Mouse (Mus musculus): ENCODE measurements around the gene Ano1.

Ano1 gene

DNA sequence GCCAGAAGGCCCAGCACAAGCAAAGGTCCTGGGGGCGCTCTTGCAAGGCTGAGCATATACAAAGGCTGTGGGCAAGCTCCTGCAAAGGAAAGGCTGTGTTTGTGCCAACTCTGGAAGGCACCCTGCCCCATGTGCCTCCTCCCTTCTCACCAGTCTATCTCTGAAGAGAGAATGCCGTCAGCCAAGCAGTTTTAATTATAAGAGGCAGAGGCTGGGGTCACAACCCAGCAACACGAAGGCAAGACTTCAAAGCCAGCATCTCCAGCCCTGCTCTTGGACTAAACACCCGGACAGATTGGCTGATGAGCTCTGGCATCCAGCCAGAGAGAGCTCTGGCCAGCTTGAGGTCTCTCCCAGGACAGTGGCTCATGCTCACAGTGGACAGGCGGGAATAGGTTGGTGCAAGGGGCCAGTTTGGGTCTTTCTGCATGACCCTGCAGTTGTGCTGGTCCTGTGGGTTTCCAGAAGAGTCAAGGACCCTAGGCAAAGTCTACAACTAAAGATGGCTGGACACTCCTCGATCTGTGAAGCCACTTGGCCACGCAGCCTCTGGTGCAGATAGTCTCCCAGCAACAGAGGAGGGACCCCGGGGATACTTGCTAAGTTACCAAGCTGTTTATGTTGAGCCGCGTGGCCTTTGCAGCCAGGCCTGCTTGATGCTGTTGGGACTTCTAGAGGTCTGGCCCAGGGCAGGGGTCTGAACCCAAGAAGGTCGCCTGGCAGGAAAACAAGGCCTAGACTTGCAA, 12.9 kb upstream of the Ano1 start:
- DNase-seq, result peak; percentile 73

DNA sequence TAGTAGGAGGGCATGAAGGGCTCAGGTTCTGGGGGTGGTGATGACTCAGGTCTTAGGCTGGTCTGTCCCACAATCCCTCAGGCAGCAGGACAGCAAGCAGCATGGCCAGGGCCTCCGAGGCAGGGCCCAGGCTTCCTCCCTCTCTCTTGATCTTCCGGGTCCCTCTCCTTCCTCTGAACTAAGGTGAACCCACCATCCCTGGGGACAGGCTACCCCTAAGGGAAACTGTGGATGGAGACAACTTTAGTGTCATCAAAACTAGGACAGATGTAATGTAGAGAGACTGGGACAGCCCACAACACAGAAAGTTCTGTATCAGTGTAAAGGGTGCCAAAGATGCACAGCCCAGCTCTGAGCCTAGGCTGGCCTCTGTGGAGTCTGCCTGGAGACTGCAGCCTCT, 12.2 kb upstream of the Ano1 start:
- DNase-seq, result no peak

DNA sequence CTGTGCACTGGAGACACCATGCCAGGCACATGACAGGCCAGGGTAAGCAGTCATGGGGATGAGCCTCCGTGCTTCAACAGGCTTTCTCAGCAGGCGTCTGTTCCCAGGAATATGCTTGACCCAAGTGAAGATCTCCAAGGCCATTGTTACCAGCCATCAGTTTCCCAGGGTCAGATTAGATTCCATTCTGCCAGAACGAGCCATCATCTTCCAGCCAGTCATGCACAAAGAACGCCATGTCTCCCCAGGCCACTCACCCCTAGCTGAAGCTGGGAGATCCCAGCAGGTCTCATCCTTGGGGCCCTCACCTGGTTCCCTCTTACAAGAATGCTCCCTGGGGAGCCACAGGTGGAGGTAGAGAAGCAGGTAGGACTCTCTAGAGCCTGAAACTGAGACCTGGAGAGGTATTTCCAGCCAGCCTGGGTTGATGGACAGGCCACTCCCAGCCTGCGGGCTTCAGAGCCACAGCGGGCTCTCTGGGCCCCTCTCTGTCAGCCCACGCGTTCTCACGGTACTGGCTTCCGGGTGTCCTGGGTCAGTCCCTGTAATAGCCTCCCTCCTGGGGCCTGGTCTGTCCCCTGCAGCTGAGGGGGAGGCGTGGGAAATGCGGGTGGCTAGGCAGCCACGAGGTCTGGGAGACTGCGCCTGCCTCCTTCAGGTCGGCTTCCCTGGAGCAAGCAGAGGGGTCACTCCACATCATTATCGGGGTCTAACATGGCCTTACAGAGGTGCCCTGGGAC, 10.9 kb upstream of the Ano1 start:
- peak; percentile 34 for DNase-seq

DNA sequence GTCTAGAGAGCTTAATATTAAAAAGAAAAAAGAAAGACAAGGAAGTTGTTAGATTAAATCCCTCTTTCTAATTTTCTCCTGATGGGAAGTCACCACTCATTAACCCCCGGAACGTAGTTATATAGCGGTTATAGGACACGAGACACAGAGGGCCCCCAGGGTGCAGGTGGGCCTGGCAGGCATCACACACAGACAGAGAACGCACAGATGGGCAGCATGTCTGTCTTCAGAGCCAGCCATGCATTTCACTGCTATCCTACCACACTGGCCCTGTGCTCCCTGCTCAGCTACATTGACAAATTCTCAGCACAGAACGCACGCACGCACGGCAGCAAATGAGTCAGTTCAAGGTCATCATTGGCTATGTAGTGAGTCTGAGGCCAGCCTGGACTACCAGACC, 8.5 kb upstream of the Ano1 start:
- DNase-seq, result no peak

DNA sequence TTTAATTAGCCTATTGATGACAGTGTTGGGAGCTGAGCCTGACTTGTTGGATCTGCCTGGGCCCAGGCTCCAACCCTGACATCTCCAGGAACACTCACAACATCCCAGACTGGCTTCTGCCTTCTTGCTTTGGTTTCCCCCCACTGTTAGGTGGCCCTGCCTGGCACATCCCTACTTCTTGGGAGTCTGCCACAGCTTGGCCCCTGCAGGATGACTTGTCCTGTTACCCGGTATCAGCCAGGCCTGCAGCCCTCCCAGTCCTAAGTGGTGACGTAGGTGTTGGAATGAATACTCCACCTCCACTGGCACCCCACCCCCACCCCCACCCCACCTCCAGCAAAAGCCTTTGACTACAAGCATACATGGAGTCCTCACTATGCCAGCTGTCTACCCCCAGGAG, 7.7 kb upstream of the Ano1 start:
- no peak for DNase-seq

DNA sequence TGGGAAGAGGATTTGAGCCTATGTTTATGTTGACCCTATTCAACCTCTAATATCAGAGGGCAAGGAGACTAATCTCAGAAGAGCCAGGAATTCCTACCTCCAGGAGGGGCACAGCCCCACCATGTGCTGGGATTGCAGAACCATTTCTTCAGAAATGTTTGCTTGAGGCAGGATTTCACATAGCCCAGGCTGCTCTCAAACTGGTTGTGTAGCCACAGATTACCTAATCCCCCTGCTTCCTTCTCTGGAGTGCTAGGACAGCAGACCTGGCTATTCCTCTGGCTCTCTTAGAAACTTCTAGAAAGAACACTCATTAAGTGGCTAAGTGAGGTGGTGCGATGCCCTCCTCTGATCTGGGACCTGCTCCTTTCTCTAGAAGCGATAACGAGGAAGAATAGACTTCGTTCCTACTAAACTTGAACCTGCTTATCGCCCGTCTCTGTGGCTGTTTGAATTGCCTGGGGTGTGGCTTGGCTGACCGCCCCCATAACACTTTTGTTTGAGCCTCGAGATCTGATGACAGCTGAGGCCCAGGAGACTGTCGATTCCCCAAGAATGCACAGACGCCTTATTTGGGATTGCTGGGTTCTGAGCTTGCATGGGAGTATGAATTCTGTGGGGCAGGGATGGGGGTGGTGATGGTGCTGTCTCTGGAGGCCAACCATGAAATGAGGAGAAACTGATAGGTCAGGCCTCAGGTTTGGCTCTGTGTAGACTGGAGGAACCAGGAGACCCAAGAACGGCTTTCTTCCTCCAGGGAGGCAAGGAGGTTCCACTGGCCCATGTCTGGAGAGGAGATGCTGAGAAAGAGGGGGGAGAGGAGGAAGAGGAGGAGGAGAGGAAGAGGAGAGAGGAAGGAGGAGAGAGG, 4.0 kb upstream of the Ano1 start:
- DNase-seq, result no peak

DNA sequence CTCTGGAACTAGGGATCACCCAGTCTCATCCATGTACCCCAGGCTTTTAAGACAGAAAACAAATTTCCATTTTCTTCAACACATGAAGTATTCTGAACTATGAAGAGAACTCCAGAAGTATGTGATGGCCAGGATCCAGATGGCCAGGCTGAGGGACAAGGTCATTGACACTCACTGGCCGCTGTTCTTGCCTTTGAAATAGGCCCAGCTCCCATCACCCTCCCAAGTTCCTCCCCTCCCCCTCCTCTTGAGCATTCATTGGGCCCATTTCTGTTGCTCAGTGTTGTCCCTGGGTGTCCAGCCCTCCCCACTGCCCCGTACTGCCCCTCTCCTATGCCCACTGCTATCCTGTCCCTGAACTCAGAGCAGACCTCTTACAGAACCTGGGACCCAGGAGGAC, 2.9 kb upstream of the Ano1 start:
- DNase-seq, result peak; percentile 76

DNA sequence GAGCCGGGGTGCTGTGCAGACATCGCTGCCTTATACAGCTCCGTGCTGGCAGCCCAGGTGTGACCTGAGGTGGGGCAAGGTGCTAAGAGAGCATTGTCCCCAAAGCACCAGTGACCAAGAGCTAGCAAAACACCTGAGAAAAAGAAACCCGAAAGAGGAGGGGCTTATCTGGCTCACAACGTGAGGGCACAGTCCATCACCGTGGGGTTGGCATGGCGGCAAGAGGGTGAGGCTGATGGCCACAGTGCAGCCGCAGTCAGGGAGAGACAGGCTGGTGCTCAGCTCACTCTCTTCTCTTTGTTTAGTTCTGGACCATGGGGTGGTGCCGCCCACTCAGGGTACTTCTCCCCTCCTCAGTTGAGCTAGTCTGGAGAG, 1.9 kb upstream of the Ano1 start:
- no peak for DNase-seq

DNA sequence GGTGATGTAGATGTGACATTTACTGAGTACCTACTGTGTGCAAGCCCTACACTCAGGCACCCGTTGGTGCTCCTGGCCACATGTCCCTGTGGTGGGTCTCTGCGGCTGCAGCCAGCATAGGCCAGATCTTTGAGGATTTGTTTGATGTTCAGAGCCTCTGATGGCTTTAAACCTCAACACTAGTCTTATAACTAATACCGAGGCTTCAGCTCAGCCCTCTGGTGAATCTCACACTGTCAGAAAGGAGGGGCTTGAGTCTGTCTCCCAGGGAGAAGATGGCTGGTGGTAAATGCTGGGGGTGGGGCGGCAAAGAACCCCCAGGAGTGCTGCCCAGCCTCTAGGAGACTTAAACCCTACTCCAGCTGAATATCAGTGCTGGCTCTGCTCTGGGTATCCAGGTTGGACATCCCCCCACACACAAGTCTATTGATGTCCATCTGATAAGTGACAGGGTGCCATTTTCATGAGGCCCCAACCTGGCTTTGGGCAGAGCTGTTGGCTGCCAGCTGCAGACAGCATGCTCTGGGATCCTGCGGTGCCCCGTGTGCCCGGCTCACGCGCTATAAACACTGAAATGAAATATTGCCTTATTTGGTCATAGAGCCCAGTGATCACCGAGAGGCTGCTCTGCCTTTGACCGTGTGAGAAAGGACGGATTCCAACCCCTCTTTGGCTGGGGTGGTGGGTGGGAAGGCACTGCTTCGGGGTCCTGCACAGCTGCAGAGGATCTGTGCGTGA, 1.3 kb upstream of the Ano1 start:
- no peak for DNase-seq

DNA sequence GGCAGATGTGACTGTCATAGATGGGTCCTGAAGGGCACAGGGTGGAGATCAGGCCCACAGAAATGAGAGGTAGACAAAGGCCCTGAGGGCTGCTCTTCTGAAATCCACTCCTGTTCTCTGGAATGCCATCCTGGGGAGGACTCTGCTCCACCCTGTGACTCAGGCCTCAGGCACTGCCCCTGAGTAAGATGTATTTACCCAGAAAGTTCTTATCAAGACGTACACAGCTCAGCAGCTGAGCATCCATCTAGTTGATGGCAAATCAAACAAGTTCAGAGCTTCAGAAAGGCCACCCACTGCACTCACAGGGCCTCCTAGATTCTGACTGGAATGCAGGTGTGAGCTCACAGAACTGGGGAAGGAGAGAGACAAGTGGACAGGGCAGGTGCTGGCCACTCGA, 4.0 kb downstream of the Ano1 start:
- DNase-seq, result no peak

DNA sequence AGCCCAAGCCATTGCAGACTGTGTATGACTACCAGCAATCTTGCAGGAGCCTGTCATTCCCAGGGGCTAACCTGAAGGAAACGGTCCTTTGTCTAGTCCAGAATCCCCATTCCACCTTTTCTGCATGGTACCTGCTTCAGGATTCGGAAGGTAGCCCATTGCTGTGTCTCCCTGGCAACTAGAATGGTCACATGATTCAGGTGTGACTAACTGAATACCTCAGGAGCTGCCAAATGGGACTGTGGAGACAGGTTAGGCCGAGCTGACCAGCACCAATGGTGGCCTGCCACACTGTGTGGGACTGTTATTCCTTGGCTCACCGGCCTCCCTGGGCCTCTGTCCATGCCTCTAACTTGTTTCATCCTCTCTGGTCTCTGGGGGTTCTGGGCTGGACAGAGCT, 5.3 kb downstream of the Ano1 start:
- DNase-seq, result no peak

DNA sequence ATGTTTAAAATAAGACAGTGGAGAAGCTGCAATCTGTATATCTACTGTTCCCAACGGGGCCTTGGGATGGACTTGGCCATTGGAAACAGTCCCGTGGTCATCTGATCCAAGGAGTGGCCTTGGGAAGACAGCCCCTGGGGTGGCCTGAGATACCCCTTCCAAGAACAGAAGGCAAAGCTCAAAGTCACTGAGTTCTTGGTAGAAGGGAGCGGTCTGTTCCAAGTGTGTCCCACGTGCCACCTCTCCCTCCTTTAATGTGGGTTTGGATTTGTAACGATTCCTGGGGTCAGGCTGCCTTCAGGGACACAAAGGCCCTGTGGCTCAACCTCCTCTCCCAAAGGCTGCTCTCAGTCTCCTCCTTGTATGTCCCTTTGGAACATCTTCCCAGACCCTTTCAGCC, 7.9 kb downstream of the Ano1 start:
- no peak for DNase-seq

DNA sequence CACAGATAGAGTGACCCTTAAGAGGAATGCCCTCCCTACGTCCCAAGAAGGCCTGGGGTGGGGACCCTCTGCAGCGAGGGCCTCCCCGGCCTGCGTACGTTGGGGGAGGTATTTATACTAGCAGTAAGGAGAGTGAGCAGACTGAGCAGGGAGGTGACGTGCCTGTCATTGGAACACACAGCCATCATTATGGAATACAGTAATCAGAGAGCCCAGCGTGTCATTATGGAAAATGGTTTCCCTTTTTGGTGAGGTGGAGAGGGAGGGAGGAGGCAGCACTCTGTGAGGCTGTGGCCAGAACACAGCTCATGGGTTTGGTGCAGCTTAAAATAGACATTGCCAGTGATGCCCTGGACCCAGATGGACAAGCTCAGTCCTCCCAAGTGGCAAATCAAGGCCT, 11.1 kb downstream of the Ano1 start:
- no peak for DNase-seq

DNA sequence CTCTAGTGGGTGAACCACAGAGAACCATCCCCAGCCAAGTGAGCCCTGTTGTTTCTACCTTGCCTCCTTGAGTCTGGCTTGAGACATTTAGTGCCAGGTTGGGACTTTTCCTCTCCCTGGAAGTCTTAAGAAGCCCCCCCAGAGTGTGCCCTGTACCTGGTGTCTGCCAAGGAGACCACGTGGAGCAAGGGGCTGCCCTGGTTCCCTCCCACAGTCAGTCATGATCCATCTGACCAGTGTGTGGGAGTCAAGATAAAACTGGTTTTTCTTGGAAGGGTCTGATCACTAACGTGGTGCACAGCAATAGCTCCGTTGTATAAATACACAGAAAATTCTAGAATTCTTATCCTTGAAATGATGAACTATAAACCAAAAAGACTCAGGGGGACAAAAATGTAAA, 12.0 kb downstream of the Ano1 start:
- no peak for DNase-seq

DNA sequence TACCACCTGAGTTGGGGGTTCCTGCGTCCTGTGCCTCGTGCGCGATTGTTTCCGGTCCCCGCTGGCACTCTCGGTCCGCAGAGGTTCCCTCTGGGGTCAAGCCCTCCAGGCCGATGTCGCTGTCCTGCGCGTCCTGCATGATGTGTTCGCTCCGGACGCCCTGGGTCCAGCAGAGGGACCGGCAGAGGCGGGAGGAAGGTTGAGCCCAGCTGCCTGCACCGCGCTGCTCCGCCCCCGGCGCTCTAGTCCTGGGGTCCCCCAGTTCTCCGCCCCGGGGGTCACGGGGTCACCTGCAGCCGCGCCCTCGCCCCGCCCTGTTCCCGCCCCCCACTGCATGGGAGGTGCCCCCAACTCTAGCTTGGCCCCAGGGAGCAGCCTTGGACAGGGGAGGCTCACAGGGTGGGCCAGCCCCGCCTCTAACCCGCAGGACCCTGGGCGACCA, 13.4 kb downstream of the Ano1 start:
- peak; percentile 57 for DNase-seq

DNA sequence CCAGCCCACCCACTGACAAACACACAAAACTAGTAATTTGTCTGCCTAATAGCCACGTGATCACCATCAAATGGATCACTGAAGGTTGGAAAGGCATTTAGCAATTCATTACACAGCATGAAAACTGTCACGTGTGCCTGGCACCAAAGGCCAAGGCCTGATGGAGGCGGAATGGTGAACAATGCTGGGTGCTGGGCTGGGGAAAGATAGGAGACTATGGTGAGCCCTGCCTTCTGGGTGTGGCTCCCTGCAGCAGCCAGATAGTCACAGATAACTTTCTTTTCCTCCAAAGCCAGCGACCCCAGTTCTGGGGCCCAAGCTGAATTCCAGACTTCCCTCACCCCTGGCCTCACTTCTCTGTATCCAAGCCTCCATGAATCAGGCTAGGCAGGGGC, 19.9 kb downstream of the Ano1 start:
- no peak for DNase-seq

DNA sequence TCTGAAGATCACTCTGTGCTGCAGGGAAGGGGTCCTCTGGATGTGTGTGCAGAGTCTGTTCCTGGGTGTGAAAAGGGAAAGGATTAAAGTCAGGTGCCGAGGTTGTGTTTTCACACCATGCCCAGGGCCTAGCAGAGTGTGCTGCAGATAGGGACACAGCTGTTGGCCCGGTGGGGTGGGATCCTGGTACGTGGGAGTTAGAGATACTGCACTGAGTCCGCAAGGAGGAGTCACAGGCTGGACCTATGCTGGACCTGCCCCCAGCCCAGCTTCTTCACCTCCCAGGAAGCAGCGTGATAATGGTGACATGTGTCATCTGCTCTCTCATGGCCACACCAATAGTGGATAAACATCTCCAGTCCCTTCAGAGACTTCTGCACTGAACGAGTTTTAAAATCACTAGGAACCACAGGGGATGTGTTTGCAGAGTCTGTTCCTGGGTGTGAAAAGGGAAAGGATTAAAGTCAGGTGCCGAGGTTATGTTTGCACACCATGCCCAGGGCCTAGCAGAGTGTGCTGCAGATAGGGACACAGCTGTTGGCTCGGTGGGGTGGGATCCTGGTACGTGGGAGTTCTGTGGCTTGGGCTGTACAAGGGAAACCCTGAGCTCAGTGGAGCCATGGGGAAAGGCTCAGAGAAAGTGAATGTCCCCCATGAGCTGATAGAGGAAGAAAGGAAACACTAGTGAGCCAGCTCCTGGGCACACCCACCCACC, 20.4 kb downstream of the Ano1 start:
- DNase-seq, result no peak

DNA sequence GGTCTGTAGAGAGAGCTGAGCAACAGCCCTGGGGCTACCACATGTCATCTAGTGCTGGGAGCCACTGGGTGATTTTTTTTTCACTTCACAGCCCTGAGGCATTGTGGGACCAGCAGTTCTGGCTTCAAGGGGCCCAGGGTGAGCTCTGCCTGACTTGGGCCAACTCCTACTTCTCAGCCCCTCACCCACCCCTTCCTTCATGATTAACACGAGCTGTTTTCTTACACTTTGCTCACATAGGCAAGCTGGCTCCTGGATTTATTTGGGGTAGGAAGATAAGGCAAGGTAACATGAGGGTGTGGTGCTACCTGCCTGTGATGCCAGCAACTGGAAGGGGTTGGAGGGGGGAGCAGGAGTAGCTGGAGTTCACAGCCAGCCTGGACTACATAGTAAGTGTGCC, 27.5 kb downstream of the Ano1 start:
- DNase-seq, result no peak

DNA sequence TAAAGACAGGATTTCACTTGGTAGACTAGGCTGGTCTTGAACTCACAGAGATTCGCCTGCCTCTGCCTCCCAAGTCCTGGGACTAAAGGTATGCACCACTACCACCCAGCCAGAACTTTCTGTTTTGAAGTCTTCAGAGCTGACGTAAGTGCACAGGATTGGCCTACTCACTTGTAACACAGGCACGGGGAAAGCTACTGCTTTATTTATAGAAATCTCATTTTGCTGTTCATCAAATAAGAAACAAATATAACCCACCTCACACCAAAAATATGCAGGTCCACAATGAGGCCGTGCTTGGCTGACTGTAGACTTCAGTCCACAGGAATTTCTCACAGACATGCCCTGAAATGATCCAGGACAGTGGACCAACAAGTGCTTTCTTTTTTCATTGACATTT, 31.8 kb downstream of the Ano1 start:
- no peak for DNase-seq

DNA sequence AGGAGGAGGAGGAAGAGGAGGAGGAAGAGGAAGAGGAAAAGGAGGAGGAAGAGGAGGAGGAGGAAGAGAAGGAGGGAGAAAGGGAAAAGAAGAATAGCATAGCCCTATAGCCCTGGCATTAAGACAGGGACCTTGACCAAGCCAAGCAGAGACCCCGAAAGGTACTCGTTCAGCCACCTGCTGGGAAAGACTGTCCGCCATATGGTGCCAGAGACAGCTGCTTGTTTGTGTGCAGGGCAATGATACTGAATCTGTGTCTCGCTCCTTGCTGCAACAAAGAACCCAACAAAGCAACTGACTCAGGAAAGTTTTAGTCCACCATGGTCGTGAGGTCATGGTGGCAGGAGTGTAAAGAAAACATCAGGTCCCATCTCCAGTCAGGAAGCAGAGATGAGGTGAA, 34.0 kb downstream of the Ano1 start:
- DNase-seq, result no peak

DNA sequence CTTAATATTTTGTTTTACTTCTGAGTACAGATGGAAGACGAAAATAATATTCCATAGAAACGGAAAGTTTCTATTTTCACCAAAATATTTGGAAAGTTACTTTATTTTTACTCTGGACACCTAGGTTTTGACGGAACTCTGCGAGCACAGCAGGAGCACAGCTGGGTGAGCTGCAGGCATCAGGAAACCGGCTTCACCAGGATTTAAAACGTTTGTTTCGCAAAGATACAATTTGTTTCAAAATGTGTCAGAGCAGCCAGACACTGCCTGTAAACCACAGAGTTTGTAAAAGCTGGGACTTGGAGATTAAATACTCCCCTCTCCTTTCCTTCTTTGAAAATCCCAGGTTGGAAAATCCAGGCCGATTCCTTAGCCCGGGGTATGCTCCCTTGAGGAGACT, 53.9 kb downstream of the Ano1 start:
- no peak for DNase-seq

Data from kidney, postnatal 10 days (tissue).